Mouse (Mus musculus) heart, embryonic 15.5 days (tissue): Measurements from ENCODE around the gene 4930469K13Rik. TPM values are rescaled to one million over a fixed set of nuclear protein-coding genes. Genes with fewer than 3 reads are reported as not detected.

Experiments used
- ATAC-seq: fragments of 200-750 bp; cut with Nextera tagmentation; replicated peaks from 2 replicates; pipeline ENCODE4 v1.8.0; 2017; ENCODE audit warnings: low read depth, moderate TSS enrichment; ENCODE audit not compliant: insufficient number of reproducible peaks, insufficient read depth, low FRiP score
- H3K27ac ChIP-seq: fragments of 300-500 bp; sonication (generic); 2 replicates; pipeline ENCODE4 v1.5.1; 2015; ENCODE audit warnings: mild to moderate bottlenecking, inconsistent platforms
- H3K27me3 ChIP-seq: fragments of 300-500 bp; sonication (generic); 2 replicates; pipeline ENCODE4 v1.6.1; 2015; ENCODE audit warnings: inconsistent platforms
- H3K36me3 ChIP-seq: fragments of 300-500 bp; sonication (generic); 2 replicates; pipeline ENCODE4 v1.6.1; 2015; ENCODE audit warnings: mild to moderate bottlenecking, inconsistent platforms
- H3K4me1 ChIP-seq: fragments of 300-500 bp; sonication (generic); replicated peaks from 2 replicates; pipeline ENCODE4 v1.6.1; 2015; ENCODE audit warnings: inconsistent platforms
- H3K4me2 ChIP-seq: fragments of 300-500 bp; sonication (generic); 2 replicates; pipeline ENCODE4 v1.6.1; 2015; ENCODE audit warnings: inconsistent platforms, mild to moderate bottlenecking, moderate library complexity
- H3K4me3 ChIP-seq: fragments of 300-500 bp; sonication (generic); 2 replicates; pipeline ENCODE4 v1.5.1; 2015; ENCODE audit warnings: mild to moderate bottlenecking, inconsistent platforms
- H3K9ac ChIP-seq: fragments of 300-500 bp; sonication (generic); 2 replicates; pipeline ENCODE4 v1.6.1; 2015; ENCODE audit warnings: mild to moderate bottlenecking, inconsistent platforms
- H3K9me3 ChIP-seq: fragments of 300-500 bp; sonication (generic); replicated peaks from 2 replicates; pipeline ENCODE4 v1.6.1; 2016; ENCODE audit warnings: inconsistent platforms
- WGBS: fragments of 180-500 bp; shearing (Covaris S2); methylation state at CpG from one replicate; pipeline ENCODE4 v1.1.7; 2015; ENCODE audit warnings: mixed read lengths; 5-methylcytosine and 5-hydroxymethylcytosine counted together
- polyA plus RNA-seq: library from polyadenylated mRNA; unstranded; fragments of >200 nt; fragmentation: Nextera tagmentation; extraction: Ambion mirVana; gene quantifications from 2 replicates; pipeline ENCODE4 v1.2.1, GENCODE M21; 2015

Gene 4930469K13Rik
- polyA plus RNA-seq, 1 experiment from 2014 or later, result not detected

DNA sequence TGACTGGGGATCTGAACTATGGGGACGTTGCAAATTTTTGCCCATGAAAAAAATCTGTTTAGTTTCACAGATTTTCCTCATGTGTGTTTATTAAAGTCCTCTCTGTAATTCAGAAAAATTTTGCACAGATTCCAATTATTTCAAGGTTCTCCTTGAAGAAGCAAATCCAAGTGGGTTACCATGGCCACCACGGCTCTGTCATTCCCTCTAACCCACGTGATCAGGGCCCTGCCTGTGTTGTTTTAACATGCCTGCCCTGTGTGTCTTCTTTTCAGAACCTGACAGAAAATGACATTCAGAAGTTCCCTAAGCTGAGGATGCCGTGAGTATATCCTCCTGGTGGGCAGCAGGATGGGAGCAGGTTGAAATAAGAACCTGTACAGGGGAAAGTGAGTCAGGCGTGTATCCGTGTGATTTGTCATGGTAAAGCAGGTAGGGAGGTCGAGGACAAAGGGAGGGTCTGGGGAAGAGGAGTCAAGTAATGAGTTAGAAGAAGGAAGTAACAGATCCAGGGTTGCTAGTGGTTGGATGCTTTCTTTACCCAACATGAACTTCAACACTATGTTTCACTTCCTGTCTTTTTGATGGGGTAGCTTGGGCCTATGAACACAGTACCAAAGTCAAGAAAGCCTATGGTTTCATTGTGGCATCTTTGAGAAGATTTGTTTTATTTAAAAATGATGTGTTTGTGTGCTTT, 44.2 kb downstream of the 4930469K13Rik start:
- Histone ChIP-seq H3K9me3 (no peaks in the 10 kb centered on the region), H3K36me3 (no peaks in the 10 kb centered on the region), H3K4me3 (no peak overlapping the region), H3K27ac (no peak overlapping the region), H3K4me1 (no peaks in the 10 kb centered on the region), H3K9ac (no peak overlapping the region), H3K27me3 (no peaks in the 10 kb centered on the region), H3K4me2 (no peak overlapping the region)
- ATAC-seq, result no peak
- WGBS, result 72% methylated on average over 7 of the region's 7 CpGs

GRCm38 (mm10) chr11:34053031-34053818, 45.1 kb downstream of the 4930469K13Rik start:
- no peaks in the 10 kb centered on the region for H3K4me1 ChIP-seq
- no peak for ATAC-seq
- H3K9ac ChIP-seq, result no peak overlapping the region
- H3K9me3 ChIP-seq, result no peaks in the 10 kb centered on the region
- 63% methylated on average over 6 of the region's 6 CpGs for WGBS
- H3K4me3 ChIP-seq, result no peak overlapping the region
- no peaks in the 10 kb centered on the region for H3K27me3 ChIP-seq
- H3K27ac ChIP-seq, result no peak overlapping the region
- H3K4me2 ChIP-seq, result no peak overlapping the region
- no peaks in the 10 kb centered on the region for H3K36me3 ChIP-seq

GRCm38 (mm10) chr11:34050643-34051042, 47.7 kb downstream of the 4930469K13Rik start:
- no peak overlapping the region for H3K4me2 ChIP-seq
- 47% methylated on average over 2 of the region's 2 CpGs for WGBS
- H3K4me3 ChIP-seq, result no peak overlapping the region
- no peaks in the 10 kb centered on the region for H3K27me3 ChIP-seq
- H3K9me3 ChIP-seq, result no peaks in the 10 kb centered on the region
- H3K4me1 ChIP-seq, result no peaks in the 10 kb centered on the region
- no peaks in the 10 kb centered on the region for H3K36me3 ChIP-seq
- no peak overlapping the region for H3K27ac ChIP-seq
- no peak overlapping the region for H3K9ac ChIP-seq
- no peak for ATAC-seq

GRCm38 (mm10) chr11:34050063-34050462, 48.3 kb downstream of the 4930469K13Rik start:
- H3K4me2 ChIP-seq, result no peak overlapping the region

DNA sequence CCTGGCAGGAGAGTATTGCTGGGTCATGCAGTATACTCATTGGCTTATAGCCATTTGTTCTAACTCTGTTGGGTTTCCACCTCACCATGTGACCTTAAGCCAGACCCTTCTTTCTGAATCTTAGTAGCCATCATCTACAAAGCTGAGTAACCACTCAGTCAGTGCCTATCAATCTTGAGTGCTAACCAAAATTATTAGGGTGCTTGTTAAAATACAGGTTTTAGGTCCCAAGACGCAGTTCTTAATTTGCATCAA, 49.3 kb downstream of the 4930469K13Rik start:
- Histone ChIP-seq H3K4me3 (no peak overlapping the region), H3K27ac (no peak overlapping the region), H3K9ac (no peak overlapping the region), H3K36me3 (no peaks in the 10 kb centered on the region), H3K9me3 (no peaks in the 10 kb centered on the region), H3K27me3 (no peaks in the 10 kb centered on the region), H3K4me1 (no peaks in the 10 kb centered on the region), H3K4me2 (no peak overlapping the region)
- no peak for ATAC-seq
- WGBS, result 88% methylated on average over 1 of the region's 1 CpGs

More at GRCm38 (mm10) chr11:34050063-34050462, 48.3 kb downstream of the 4930469K13Rik start:
- Histone ChIP-seq H3K9me3 (no peaks in the 10 kb centered on the region), H3K27me3 (no peaks in the 10 kb centered on the region), H3K4me1 (no peaks in the 10 kb centered on the region), H3K27ac (no peak overlapping the region), H3K9ac (no peak overlapping the region), H3K36me3 (no peaks in the 10 kb centered on the region), H3K4me3 (no peak overlapping the region)
- 44% methylated on average over 1 of the region's 1 CpGs for WGBS
- ATAC-seq, result no peak

DNA sequence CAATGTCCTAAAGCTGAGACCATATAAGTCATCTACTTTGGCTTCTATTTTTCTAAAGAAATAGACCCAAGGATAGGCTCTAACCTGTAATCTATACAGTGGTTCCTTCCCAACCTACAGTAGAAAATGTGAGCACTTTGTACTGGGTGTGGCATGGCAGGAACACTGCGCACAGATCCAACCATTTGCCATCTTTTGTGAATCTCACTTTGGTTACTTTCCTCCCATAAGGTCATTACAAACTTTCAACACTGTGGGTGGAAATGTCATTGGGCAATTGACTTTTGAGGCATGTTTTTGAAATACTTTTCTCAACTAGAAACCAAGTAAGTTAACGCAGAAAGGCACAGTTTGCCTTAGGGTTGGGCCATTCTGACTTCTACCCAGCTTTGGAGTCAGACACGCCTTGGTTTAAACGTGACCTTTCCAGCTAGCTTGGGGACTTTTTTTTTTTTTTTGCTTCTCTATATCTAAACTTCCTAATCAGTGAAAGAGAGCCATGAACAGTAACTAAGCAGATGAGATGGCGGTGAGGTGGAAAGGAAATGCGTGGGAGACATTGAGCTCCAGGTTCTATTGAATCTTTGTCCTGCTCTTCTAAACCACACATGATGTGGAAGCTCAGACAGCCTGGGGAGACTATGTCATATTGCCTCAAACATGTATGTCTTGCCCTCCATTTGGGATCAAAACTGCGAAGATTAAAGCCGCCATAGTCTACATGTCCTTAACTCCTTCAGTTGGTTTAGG, 49.8 kb downstream of the 4930469K13Rik start:
- ATAC-seq, result no peak
- 80% methylated on average over 8 of the region's 8 CpGs for whole genome bisulfite sequencing
- H3K36me3 ChIP-seq, result no peaks in the 10 kb centered on the region
- H3K27me3 ChIP-seq, result no peaks in the 10 kb centered on the region
- H3K4me3 ChIP-seq, result peak overlapping the region; percentile 24; the same call in 1 of the 2 replicates
- no peaks in the 10 kb centered on the region for H3K4me1 ChIP-seq
- no peaks in the 10 kb centered on the region for H3K9me3 ChIP-seq
- no peak overlapping the region for H3K9ac ChIP-seq
- H3K27ac ChIP-seq, result no peak overlapping the region
- H3K4me2 ChIP-seq, result no peak overlapping the region

DNA sequence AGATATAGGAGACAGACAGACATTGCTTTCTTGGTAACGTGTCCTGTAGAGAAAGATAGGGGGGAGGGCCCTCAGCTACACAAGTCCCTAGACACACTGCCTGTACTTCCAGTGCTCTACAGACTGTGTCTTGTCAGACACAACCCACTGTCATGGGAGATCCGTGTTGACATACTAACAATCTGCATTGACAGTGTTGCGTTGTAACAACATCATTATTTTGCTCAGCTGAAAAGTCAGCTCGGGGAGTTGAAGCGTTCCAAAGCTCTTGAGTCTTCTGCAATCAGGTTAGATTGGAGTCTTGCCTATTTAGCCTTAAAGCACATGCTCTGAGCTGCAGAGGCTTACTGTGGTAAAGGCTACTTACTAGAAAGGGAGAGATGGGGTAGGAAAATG, 50.8 kb downstream of the 4930469K13Rik start:
- no peak overlapping the region for H3K27ac ChIP-seq
- H3K4me1 ChIP-seq, result no peaks in the 10 kb centered on the region
- 74% methylated on average over 5 of the region's 5 CpGs for WGBS
- H3K9me3 ChIP-seq, result no peaks in the 10 kb centered on the region
- no peak overlapping the region for H3K4me2 ChIP-seq
- peak overlapping the region; percentile 24 for H3K4me3 ChIP-seq
- no peaks in the 10 kb centered on the region for H3K27me3 ChIP-seq
- H3K9ac ChIP-seq, result no peak overlapping the region
- ATAC-seq, result no peak
- H3K36me3 ChIP-seq, result no peaks in the 10 kb centered on the region

- WGBS, result 66% methylated on average over 6 of the region's 6 CpGs
- H3K27ac ChIP-seq, result no peak within 1 kb of the TSS
- H3K27me3 ChIP-seq, result no peaks in the 10 kb centered on the region
- H3K4me2 ChIP-seq, result no peak within 1 kb of the TSS
- no peaks in the 10 kb centered on the region for H3K4me1 ChIP-seq
- peak within 1 kb of the TSS; percentile 24 for H3K4me3 ChIP-seq
- no peaks in the 10 kb centered on the region for H3K36me3 ChIP-seq
- no peak for ATAC-seq
- H3K9ac ChIP-seq, result no peak within 1 kb of the TSS
- H3K9me3 ChIP-seq, result no peaks in the 10 kb centered on the region
Measured at GRCm38 (mm10) chr11:34046767-34047541, 51.4 kb downstream of the 4930469K13Rik start, which contains the start of gene Lcp2. Gene Lcp2 (plus strand): TSS chr11:34046920.

GRCm38 (mm10) chr11:34042808-34043207, 55.5 kb downstream of the 4930469K13Rik start:
- H3K4me3 ChIP-seq, result no peak overlapping the region
- H3K4me1 ChIP-seq, result no peaks in the 10 kb centered on the region
- no peaks in the 10 kb centered on the region for H3K9me3 ChIP-seq
- no peaks in the 10 kb centered on the region for H3K27me3 ChIP-seq
- no peak overlapping the region for H3K4me2 ChIP-seq
- no peak overlapping the region for H3K9ac ChIP-seq
- 59% methylated on average over 1 of the region's 1 CpGs for WGBS
- ATAC-seq, result no peak
- no peak overlapping the region for H3K27ac ChIP-seq
- no peaks in the 10 kb centered on the region for H3K36me3 ChIP-seq

- 79% methylated on average over 5 of the region's 5 CpGs for WGBS
- no peak overlapping the region for H3K9ac ChIP-seq
- no peak overlapping the region for H3K27ac ChIP-seq
- no peaks in the 10 kb centered on the region for H3K4me1 ChIP-seq
- no peak overlapping the region for H3K4me3 ChIP-seq
- no peaks in the 10 kb centered on the region for H3K27me3 ChIP-seq
- H3K9me3 ChIP-seq, result no peaks in the 10 kb centered on the region
- no peak overlapping the region for H3K4me2 ChIP-seq
- no peaks in the 10 kb centered on the region for H3K36me3 ChIP-seq
- ATAC-seq, result no peak
Measured at GRCm38 (mm10) chr11:34040061-34040460, 58.3 kb downstream of the 4930469K13Rik start.
